Mouse (Mus musculus): Measurements from ENCODE around the gene Psmc5.

The Psmc5 gene

GRCm38 (mm10) chr11:106268326-106269059, 12.5 kb downstream of the Psmc5 start:
- peak; percentile 68 for DNase-seq (ENCODE audit: extremely low read depth, low read depth, low spot score)

- DNase-seq (ENCODE audit: extremely low read depth, low read depth, low spot score), result no peak
Observed at GRCm38 (mm10) chr11:106269060-106269431, 13.1 kb downstream of the Psmc5 start.

GRCm38 (mm10) chr11:106271131-106271793, 15.3 kb downstream of the Psmc5 start:
- no peak for DNase-seq (ENCODE audit: extremely low read depth, low read depth, low spot score)

GRCm38 (mm10) chr11:106271794-106272643, 16.1 kb downstream of the Psmc5 start:
- no peak for DNase-seq (ENCODE audit: extremely low read depth, low read depth, low spot score)

GRCm38 (mm10) chr11:106272644-106273310, 16.8 kb downstream of the Psmc5 start, which contains the start of gene Smarcd2:
Smarcd2 (minus strand) TSS chr11:106272972.
- peak; percentile 82 for DNase-seq (ENCODE audit: extremely low read depth, low read depth, low spot score)

GRCm38 (mm10) chr11:106273311-106273684, 17.3 kb downstream of the Psmc5 start:
- DNase-seq (ENCODE audit: extremely low read depth, low read depth, low spot score), result no peak

GRCm38 (mm10) chr11:106273811-106274210, 17.9 kb downstream of the Psmc5 start:
- DNase-seq (ENCODE audit: extremely low read depth, low read depth, low spot score), result no peak

GRCm38 (mm10) chr11:106274374-106274773, 18.4 kb downstream of the Psmc5 start:
- no peak for DNase-seq (ENCODE audit: extremely low read depth, low read depth, low spot score)

- DNase-seq (ENCODE audit: extremely low read depth, low read depth, low spot score), result no peak
Observed at GRCm38 (mm10) chr11:106274971-106275411, 19.0 kb downstream of the Psmc5 start.

GRCm38 (mm10) chr11:106276454-106276853, 20.5 kb downstream of the Psmc5 start, which contains the start of gene Tcam1:
Tcam1 (plus strand) TSS chr11:106276672.
- DNase-seq (ENCODE audit: extremely low read depth, low read depth, low spot score), result no peak

- no peak for DNase-seq (ENCODE audit: extremely low read depth, low read depth, low spot score)
Observed at GRCm38 (mm10) chr11:106282452-106282851, 26.5 kb downstream of the Psmc5 start.

- DNase-seq (ENCODE audit: extremely low read depth, low read depth, low spot score), result no peak
Observed at GRCm38 (mm10) chr11:106283371-106283770, 27.4 kb downstream of the Psmc5 start.

GRCm38 (mm10) chr11:106284126-106284525, 28.2 kb downstream of the Psmc5 start:
- no peak for DNase-seq (ENCODE audit: extremely low read depth, low read depth, low spot score)

- DNase-seq (ENCODE audit: extremely low read depth, low read depth, low spot score), result no peak
Observed at GRCm38 (mm10) chr11:106286206-106286605, 30.3 kb downstream of the Psmc5 start.

GRCm38 (mm10) chr11:106286987-106287386, 31.0 kb downstream of the Psmc5 start:
- DNase-seq (ENCODE audit: extremely low read depth, low read depth, low spot score), result no peak

- no peak for DNase-seq (ENCODE audit: extremely low read depth, low read depth, low spot score)
Observed at GRCm38 (mm10) chr11:106289369-106289768, 33.4 kb downstream of the Psmc5 start.

- DNase-seq (ENCODE audit: extremely low read depth, low read depth, low spot score), result no peak
Observed at GRCm38 (mm10) chr11:106290376-106290775, 34.4 kb downstream of the Psmc5 start.

GRCm38 (mm10) chr11:106291861-106292260, 35.9 kb downstream of the Psmc5 start:
- DNase-seq (ENCODE audit: extremely low read depth, low read depth, low spot score), result no peak

- no peak for DNase-seq (ENCODE audit: extremely low read depth, low read depth, low spot score)
Observed at GRCm38 (mm10) chr11:106301765-106302164, 45.8 kb downstream of the Psmc5 start, which contains the start of gene Gh. Gh (minus strand) TSS chr11:106301865.

GRCm38 (mm10) chr11:106302634-106303033, 46.7 kb downstream of the Psmc5 start:
- DNase-seq (ENCODE audit: extremely low read depth, low read depth, low spot score), result no peak
